Mouse (Mus musculus) heart, postnatal 14 days (tissue): ENCODE measurements around the gene Igfbp6. TPM values are rescaled to one million over a fixed set of nuclear protein-coding genes. Genes with fewer than 3 reads are reported as not detected.

Experiments
- DNase-seq, 2 experiments: peaks; one replicate each; pipeline ENCODE4 v3.0.0; 2021 to 2022
- intact Hi-C: fragments of 180-260 bp; cut with DNase I; formaldehyde crosslinking; loops from one replicate; pipeline ENCODE4 v1.15.1; 2025
- total RNA-seq, 2 experiments: library from RNA; stranded (reverse); gene quantifications; 2 replicates each; pipeline ENCODE4 v1.2.3; 2021

The Igfbp6 gene
- total RNA-seq, 2 experiments from 2014 or later, result 42.0 to 51.8 TPM

DNA sequence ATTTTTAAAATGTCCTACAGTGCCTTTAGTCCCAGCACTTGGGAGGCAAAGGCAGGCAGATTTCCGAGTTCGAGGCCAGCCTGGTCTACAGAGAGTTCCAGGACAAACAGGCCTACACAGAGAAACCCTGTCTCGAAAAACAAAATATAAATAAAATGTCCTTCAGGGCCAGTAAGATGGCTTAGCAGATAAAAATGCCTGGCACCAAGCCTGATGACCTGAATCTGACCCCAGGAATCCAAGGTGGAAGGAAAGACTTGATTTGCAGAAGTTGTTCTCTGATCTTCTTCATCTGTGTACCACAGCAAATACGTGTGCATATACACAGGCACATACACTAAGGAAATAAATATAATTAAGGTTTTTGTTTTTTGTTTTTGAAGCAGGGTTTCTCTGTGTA lies 51.2 kb downstream of the Igfbp6 start:
- DNase-seq, result no peak
- intact Hi-C loops, result no loop called here

GRCm38 (mm10) chr15:102198841-102199240 lies 54.7 kb downstream of the Igfbp6 start:
- intact Hi-C loops, result no loop called here
- no peak for DNase-seq

Other genes starting within 250 kb of the Igfbp6 start
- not detected for gene Krt4, start 219.6 kb upstream of the Igfbp6 start, total RNA-seq
- under 1 TPM; 0.26 to 0.34 TPM for gene Krt79, start 204.0 kb upstream of the Igfbp6 start, total RNA-seq
- gene Krt78, start 190.1 kb upstream of the Igfbp6 start, total RNA-seq, result not detected
- gene Krt8, start 139.9 kb upstream of the Igfbp6 start, total RNA-seq, result 1 to 10 TPM; 4.2 to 7.0 TPM
- gene Krt18, start 116.2 kb upstream of the Igfbp6 start, total RNA-seq, result 10 to 100 TPM in 1 of 2 experiments, 1 to 10 TPM in 1; 4.9 to 10.4 TPM
- 100 to 1,000 TPM; 130 to 147 TPM for gene Eif4b, start 70.6 kb upstream of the Igfbp6 start, total RNA-seq
- 100 to 1,000 TPM; 119 to 121 TPM for gene Tns2, start 43.9 kb upstream of the Igfbp6 start, total RNA-seq
- 10 to 100 TPM; 14.0 to 17.5 TPM for gene Spryd3, start 8.1 kb upstream of the Igfbp6 start, total RNA-seq
- under 1 TPM in 1 of 2 experiments, not detected in 1; 0.17 TPM for gene Soat2, start 6.2 kb downstream of the Igfbp6 start, total RNA-seq
- 10 to 100 TPM; 41.8 to 47.1 TPM for gene Zfp740, start 58.9 kb downstream of the Igfbp6 start, total RNA-seq
- 10 to 100 TPM; 21.3 to 23.7 TPM for gene Csad, start 60.4 kb downstream of the Igfbp6 start, total RNA-seq
- gene Itgb7, start 87.6 kb downstream of the Igfbp6 start, total RNA-seq, result 1 to 10 TPM; 1.5 to 1.8 TPM
- gene Rarg, start 113.2 kb downstream of the Igfbp6 start, total RNA-seq, result 10 to 100 TPM; 18.9 to 21.1 TPM
- gene Gm9918, start 126.2 kb downstream of the Igfbp6 start, total RNA-seq, result not detected
- 10 to 100 TPM; 16.7 to 19.0 TPM for gene Mfsd5, start 135.1 kb downstream of the Igfbp6 start, total RNA-seq
- 1 to 10 TPM; 3.2 to 4.3 TPM for gene Espl1, start 151.9 kb downstream of the Igfbp6 start, total RNA-seq
- 100 to 1,000 TPM; 262 to 287 TPM for gene Pfdn5, start 181.8 kb downstream of the Igfbp6 start, total RNA-seq
- 10 to 100 TPM; 21.0 to 24.3 TPM for gene Myg1, start 187.3 kb downstream of the Igfbp6 start, total RNA-seq
- gene Aaas, start 206.4 kb downstream of the Igfbp6 start, total RNA-seq, result 10 to 100 TPM in 1 of 2 experiments, 1 to 10 TPM in 1; 9.5 to 15.2 TPM
- gene Sp7, start 222.8 kb downstream of the Igfbp6 start, total RNA-seq, result not detected